Mouse (Mus musculus) G1E (cell line): ENCODE data around the gene Fam166a.

Experiments
- CTCF ChIP-seq: IDR thresholded peaks from 2 replicates; pipeline ENCODE4 v1.5.1; 2012; ENCODE audit warnings: low read depth, low read length, inconsistent platforms, mixed read lengths
- GATA1 ChIP-seq: IDR thresholded peaks from 2 replicates; pipeline ENCODE4 v1.6.1; 2012; ENCODE audit warnings: borderline replicate concordance, low read length, inconsistent platforms, mixed read lengths

DNA sequence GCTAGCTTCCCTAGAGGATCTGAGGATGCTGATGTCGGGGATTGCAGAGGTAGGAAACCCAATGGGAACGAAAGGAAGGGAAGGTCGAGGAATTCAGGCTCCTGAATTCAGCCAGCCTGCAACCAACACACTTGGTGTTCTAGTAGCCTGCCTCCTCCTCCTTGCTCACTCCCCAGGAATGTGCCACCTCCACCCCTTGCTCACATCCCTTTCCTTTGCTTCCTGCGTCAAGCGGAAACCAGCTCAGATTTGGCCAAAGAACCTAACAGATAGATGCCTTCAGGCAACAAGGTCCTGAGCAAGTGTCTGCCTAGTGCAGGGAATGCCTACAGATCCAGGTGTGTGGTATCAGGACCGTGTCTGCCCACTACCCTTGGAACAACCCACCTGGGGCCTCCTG, 42.0 kb upstream of the Fam166a start:
- TF ChIP-seq GATA1, result no peak
- no peak for TF ChIP-seq CTCF
